Mouse (Mus musculus) small intestine, adult 2 months (tissue): ENCODE measurements at regions not wholly inside any gene's neighbourhood (a gene's known extent, or its start where the extent isn't known, plus 50 kb on each side); places are given as distances from the start of the nearest gene placed in this dataset.

Experiments used
- H3K27ac ChIP-seq: fragments of 200-500 bp; 2 replicates; pipeline ENCODE4 v1.5.1; 2012; ENCODE audit warnings: low read depth, low read length, control low read depth, inconsistent platforms; ENCODE audit not compliant: insufficient read depth
- H3K27me3 ChIP-seq: fragments of 200-500 bp; 2 replicates; pipeline ENCODE4 v1.6.1; 2012; ENCODE audit warnings: mild to moderate bottlenecking, moderate library complexity, low read length, inconsistent platforms; ENCODE audit not compliant: control insufficient read depth, insufficient read depth
- H3K36me3 ChIP-seq: fragments of 200-500 bp; 2 replicates; pipeline ENCODE4 v1.6.1; 2012; ENCODE audit warnings: mild to moderate bottlenecking, low read length, control low read depth, inconsistent platforms; ENCODE audit not compliant: control insufficient read depth, insufficient read depth
- H3K4me1 ChIP-seq: fragments of 200-500 bp; 2 replicates; pipeline ENCODE4 v1.6.1; 2012; ENCODE audit warnings: low read length, inconsistent platforms, mixed read lengths; ENCODE audit not compliant: control insufficient read depth, insufficient read depth, insufficient read length
- H3K4me3 ChIP-seq: fragments of 200-500 bp; 2 replicates; pipeline ENCODE4 v1.5.1; 2012; ENCODE audit warnings: low read depth, mild to moderate bottlenecking, control low read depth, inconsistent platforms, low read length, moderate library complexity
- CTCF ChIP-seq: fragments of 200-500 bp; IDR thresholded peaks from 2 replicates; pipeline ENCODE4 v1.5.1; 2012; ENCODE audit warnings: low read depth, mild to moderate bottlenecking, control low read depth, inconsistent platforms, low read length, moderate library complexity, mixed read lengths; ENCODE audit not compliant: insufficient replicate concordance, insufficient read length; ENCODE audit errors: extremely low read depth
- POLR2A ChIP-seq: fragments of 200-500 bp; IDR thresholded peaks from 2 replicates; pipeline ENCODE4 v1.6.1; 2012; ENCODE audit warnings: low read depth, mild to moderate bottlenecking, control low read depth, inconsistent platforms, low read length, moderate library complexity
- WGBS: fragments of 180-500 bp; shearing (Covaris S2); methylation state at CpG from one replicate; pipeline ENCODE4 v1.1.7; 2018; 5-methylcytosine and 5-hydroxymethylcytosine counted together

DNA sequence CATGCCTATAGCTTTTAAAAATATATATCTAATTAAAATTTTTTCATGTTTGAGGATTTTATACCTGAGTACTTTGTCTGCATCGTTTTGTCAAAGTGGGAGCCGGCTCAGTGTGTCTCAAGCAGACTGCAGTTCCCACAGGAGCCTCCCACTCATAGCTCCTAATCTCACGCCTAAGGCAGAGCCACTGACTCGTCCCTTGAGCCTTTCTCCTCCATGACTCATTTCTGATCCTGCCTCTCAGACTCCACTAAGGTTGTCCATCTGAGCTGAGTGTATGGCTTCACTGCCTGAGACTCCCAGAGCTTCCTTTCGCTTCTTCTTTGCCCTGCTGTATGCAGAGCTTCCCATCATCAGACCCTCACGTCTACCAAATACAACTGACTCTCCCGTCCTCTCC lies 98.8 kb downstream of the Efnb2 start:
- Histone ChIP-seq H3K36me3 (no peaks in the 10 kb centered on the region), H3K4me1 (no peaks in the 10 kb centered on the region), H3K27me3 (no peaks in the 10 kb centered on the region), H3K27ac (no peak overlapping the region), H3K4me3 (no peak overlapping the region)
- no peak for TF ChIP-seq CTCF
- TF ChIP-seq POLR2A, result no peak
- 83% methylated on average over 7 of the region's 7 CpGs for WGBS

DNA sequence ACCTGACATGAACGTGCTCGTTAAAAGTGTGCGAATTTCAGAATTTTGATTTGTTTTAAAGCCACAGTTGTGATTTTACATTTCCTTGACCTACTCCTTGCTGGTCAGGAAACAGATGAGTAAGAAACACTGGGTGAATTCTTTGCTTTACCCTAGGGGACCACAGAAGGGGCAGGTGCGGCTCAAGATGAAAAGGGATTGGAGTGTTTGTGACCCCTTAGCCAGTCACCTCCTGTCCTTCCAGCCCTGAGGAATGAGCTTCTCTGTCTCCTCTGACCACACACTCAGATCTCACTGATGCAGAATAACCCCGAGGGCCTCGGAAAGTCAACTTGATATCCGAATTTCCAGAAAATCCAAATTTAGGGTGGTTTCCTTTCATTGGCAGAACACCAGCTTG lies 103.0 kb downstream of the Efnb2 start:
- no peak for TF ChIP-seq CTCF
- WGBS, result 92% methylated on average over 7 of the region's 7 CpGs
- peaks cover 25% of the 10 kb centered on the region for H3K4me1 ChIP-seq
- H3K27me3 ChIP-seq, result no peaks in the 10 kb centered on the region
- no peak overlapping the region for H3K27ac ChIP-seq
- no peak overlapping the region for H3K4me3 ChIP-seq
- H3K36me3 ChIP-seq, result no peaks in the 10 kb centered on the region

DNA sequence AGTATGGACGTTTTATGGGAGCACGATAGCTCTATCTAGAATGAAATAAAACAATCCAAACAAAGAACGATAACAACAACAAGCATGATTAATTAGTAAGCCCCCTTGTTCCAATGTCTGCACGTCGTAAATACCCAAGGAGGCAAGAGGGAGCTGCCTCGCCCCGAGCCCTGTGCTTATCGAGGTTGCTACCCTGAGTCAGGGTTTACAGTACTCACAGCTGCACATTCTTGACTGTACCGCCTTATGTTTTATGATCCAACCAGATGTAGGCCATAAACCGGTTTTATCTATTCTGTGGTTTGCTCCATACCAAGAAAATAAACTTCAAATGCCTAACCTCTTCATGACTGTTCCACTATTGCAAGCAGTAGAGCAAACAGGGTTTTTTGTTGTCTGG lies 104.9 kb downstream of the Efnb2 start:
- Histone ChIP-seq H3K27me3 (no peaks in the 10 kb centered on the region), H3K4me3 (no peak overlapping the region), H3K27ac (peak overlapping the region; percentile 29; the same call in 1 of the 2 replicates), H3K4me1 (peaks cover 32% of the 10 kb centered on the region), H3K36me3 (no peaks in the 10 kb centered on the region)
- no peak for TF ChIP-seq CTCF
- no peak for TF ChIP-seq POLR2A
- 26% methylated on average over 10 of the region's 10 CpGs for WGBS

DNA sequence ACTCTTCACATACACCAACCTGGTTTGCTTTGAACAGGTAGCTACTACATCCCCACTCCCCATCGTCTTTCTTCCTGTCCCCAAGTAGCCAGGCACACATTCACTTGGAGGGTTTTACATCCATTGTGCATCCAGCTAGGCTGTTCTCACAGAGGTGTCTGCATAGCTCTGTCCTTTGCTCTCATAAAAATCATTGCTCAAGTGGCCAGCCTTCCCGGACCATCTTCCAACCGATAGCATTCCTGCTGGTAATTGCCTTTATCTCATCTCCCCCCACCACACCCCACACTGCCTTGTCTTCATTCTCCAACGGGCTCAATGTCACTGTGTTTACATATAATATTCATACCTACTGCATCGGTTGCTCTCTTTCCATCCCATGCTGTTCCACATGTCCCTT lies 106.4 kb downstream of the Efnb2 start:
- Histone ChIP-seq H3K27me3 (no peaks in the 10 kb centered on the region), H3K4me1 (peaks cover 32% of the 10 kb centered on the region), H3K4me3 (no peak overlapping the region), H3K27ac (no peak overlapping the region), H3K36me3 (no peaks in the 10 kb centered on the region)
- TF ChIP-seq POLR2A (no peak), CTCF (no peak)
- WGBS, result 42% methylated on average over 5 of the region's 5 CpGs

DNA sequence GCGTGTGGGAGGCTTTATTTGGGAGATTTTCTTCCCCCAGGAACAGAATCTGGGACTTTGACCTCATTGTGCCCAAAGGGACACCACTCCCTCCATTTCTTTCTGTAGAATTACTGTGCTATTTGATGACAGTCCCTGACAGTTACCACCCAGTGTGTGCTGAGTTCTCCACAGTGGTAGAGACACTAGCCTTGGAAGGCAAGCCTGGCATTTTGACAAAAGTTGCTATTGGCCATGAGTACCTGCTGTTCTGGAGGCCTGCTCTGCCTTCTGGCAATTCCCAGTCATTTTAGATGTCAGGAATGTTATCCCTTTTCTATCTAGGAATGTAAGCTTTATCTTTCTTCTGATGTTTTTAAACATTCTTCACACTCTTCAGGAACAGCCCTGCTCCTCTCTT lies 108.3 kb downstream of the Efnb2 start:
- Histone ChIP-seq H3K27me3 (no peaks in the 10 kb centered on the region), H3K4me1 (peaks cover 32% of the 10 kb centered on the region), H3K4me3 (no peak overlapping the region), H3K36me3 (no peaks in the 10 kb centered on the region), H3K27ac (no peak overlapping the region)
- TF ChIP-seq POLR2A (no peak), CTCF (no peak)
- WGBS, result 26% methylated on average over 1 of the region's 1 CpGs

DNA sequence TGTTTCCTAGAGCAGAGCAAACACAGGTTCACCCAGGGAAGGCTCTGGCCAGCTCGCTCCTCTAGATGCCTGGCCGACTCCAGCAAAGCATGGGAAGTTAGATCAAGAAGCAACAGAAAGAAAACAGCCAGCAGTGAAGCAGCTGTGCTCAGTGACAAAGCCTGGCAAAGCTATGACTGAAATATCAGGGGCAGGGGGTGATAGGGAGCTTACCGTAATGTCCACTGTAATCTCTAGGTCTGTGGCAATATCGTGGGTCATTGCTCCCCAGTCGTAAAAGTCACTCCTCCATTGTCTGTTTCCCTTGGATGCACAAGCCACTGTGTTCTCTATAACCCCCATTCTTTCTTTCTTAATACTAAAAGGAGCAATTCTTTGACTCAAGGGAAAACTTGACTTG lies 124.4 kb downstream of the Efnb2 start:
- 71% methylated on average over 5 of the region's 5 CpGs for WGBS
- Histone ChIP-seq H3K27ac (no peak overlapping the region), H3K27me3 (no peaks in the 10 kb centered on the region), H3K4me3 (no peak overlapping the region), H3K4me1 (no peaks in the 10 kb centered on the region), H3K36me3 (no peaks in the 10 kb centered on the region)
- TF ChIP-seq CTCF, result no peak
- no peak for TF ChIP-seq POLR2A

DNA sequence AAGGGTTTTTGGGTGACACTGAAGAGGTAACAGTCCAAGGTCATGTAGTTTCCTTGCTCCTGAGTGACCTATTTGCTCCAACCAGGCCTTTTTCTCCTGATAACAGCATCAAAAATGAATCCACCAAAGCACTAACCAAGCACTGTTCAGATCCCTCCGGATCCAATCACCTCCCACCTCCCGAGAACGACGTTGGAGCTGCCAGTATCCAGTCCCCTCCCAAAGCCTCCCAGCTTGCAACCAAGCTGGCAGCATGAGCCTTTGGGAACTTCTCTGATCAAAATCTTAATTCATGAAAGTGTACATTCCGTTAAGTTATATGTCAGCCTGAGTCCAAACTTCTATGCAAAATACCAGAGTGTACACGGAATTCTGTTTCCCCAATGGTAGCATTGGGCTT lies 126.3 kb downstream of the Efnb2 start:
- TF ChIP-seq CTCF, result no peak
- WGBS, result 64% methylated on average over 6 of the region's 6 CpGs
- H3K4me3 ChIP-seq, result no peak overlapping the region
- no peaks in the 10 kb centered on the region for H3K4me1 ChIP-seq
- no peaks in the 10 kb centered on the region for H3K36me3 ChIP-seq
- H3K27ac ChIP-seq, result no peak overlapping the region
- H3K27me3 ChIP-seq, result no peaks in the 10 kb centered on the region

DNA sequence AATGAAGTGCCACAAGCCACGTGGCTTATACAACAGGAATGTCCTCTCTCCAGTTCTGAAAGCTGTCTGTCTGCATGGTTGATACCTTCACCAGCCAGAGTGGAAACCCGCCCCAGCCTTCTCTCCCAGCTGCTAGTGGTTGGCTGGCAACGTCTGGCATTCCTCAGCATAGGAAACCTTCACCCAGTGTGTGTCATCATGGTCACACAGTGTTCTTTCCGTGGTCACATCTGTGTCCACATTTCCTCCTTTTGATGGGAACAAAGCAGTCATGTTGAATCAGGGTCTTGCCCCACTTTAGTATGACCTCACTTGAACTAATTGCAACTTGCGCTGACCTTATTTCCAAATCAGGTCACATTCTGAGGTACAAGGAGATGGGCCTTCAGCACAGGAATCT lies 128.1 kb downstream of the Efnb2 start:
- no peak overlapping the region for H3K4me3 ChIP-seq
- no peak overlapping the region for H3K27ac ChIP-seq
- no peak for TF ChIP-seq POLR2A
- TF ChIP-seq CTCF, result no peak
- H3K4me1 ChIP-seq, result no peaks in the 10 kb centered on the region
- no peaks in the 10 kb centered on the region for H3K27me3 ChIP-seq
- H3K36me3 ChIP-seq, result no peaks in the 10 kb centered on the region
- WGBS, result 79% methylated on average over 5 of the region's 5 CpGs
